Mouse (Mus musculus) spleen, adult 2 months (tissue): ENCODE measurements around the gene Pbrm1.

Experiments
- CTCF ChIP-seq: fragments of 200-500 bp; IDR thresholded peaks from 2 replicates; pipeline ENCODE4 v1.5.1; 2011; ENCODE audit warnings: mild to moderate bottlenecking, inconsistent platforms; ENCODE audit not compliant: insufficient read depth, insufficient read length, insufficient replicate concordance; ENCODE audit errors: extremely low read depth
- POLR2A ChIP-seq: fragments of 200-500 bp; IDR thresholded peaks from 2 replicates; pipeline ENCODE4 v1.6.1; 2011; ENCODE audit warnings: low read depth, low read length, inconsistent platforms

- TF ChIP-seq POLR2A, result no peak
- no peak for TF ChIP-seq CTCF
Measured at GRCm38 (mm10) chr14:31131272-31131821, 112.4 kb downstream of the Pbrm1 start.
